Mouse (Mus musculus) left cerebral cortex, adult 8-10 months (tissue): ENCODE results near the gene Copg2. TPM values are rescaled to one million over a fixed set of nuclear protein-coding genes. Genes with fewer than 3 reads are reported as not detected.

Experiments
- DNase-seq, 2 experiments: peaks; one replicate each; pipeline ENCODE4 v3.0.0; 2022; ENCODE audit warnings: low spot score in 2 of 2
- total RNA-seq, 4 experiments: library from RNA; stranded (reverse); gene quantifications; 2 replicates each; pipeline ENCODE4 v1.2.4; 2022

The Copg2 gene
- total RNA-seq, 4 experiments from 2014 or later = 79.4 to 90.6 (median 88.0) TPM

GRCm38 (mm10) chr6:30734988-30735727, 161.4 kb downstream of the Copg2 start:
- no peak for DNase-seq

GRCm38 (mm10) chr6:30734465-30734864, 162.1 kb downstream of the Copg2 start:
- DNase-seq = no peak

- DNase-seq = no peak
These were observed 163.9 kb downstream of the Copg2 start for GRCm38 (mm10) chr6:30732571-30733130.

- DNase-seq = no peak
These were observed 166.2 kb downstream of the Copg2 start for GRCm38 (mm10) chr6:30730301-30730971.

GRCm38 (mm10) chr6:30723331-30723730, 173.3 kb downstream of the Copg2 start, which contains the start of gene Mest:
Gene Mest, plus strand, starts transcription at chr6:30723547.
- no peak for DNase-seq

GRCm38 (mm10) chr6:30722385-30723164, 174.0 kb downstream of the Copg2 start:
- no peak for DNase-seq

GRCm38 (mm10) chr6:30716796-30717195, 179.8 kb downstream of the Copg2 start:
- no peak for DNase-seq

- DNase-seq = no peak
These were observed 181.6 kb downstream of the Copg2 start for GRCm38 (mm10) chr6:30714891-30715471.

GRCm38 (mm10) chr6:30713896-30714295, 182.7 kb downstream of the Copg2 start:
- DNase-seq = no peak

GRCm38 (mm10) chr6:30713455-30713854, 183.1 kb downstream of the Copg2 start:
- no peak for DNase-seq

GRCm38 (mm10) chr6:30712484-30712883, 184.1 kb downstream of the Copg2 start:
- DNase-seq = no peak

GRCm38 (mm10) chr6:30711365-30711763, 185.2 kb downstream of the Copg2 start:
- DNase-seq = no peak

GRCm38 (mm10) chr6:30710371-30711364, 185.9 kb downstream of the Copg2 start:
- no peak for DNase-seq

- no peak for DNase-seq
These were observed 187.5 kb downstream of the Copg2 start for GRCm38 (mm10) chr6:30709115-30709514.

GRCm38 (mm10) chr6:30703977-30704602, 192.5 kb downstream of the Copg2 start:
- DNase-seq = no peak

GRCm38 (mm10) chr6:30703476-30703875, 193.1 kb downstream of the Copg2 start:
- DNase-seq = no peak

- DNase-seq = no peak
These were observed 193.7 kb downstream of the Copg2 start for GRCm38 (mm10) chr6:30702881-30703280.

- DNase-seq = no peak
These were observed 196.4 kb downstream of the Copg2 start for GRCm38 (mm10) chr6:30700182-30700581.

- DNase-seq = no peak
These were observed 198.6 kb downstream of the Copg2 start for GRCm38 (mm10) chr6:30698036-30698435.
